Mouse (Mus musculus): Measurements from ENCODE around the gene Pcolce.
"Not testable (repeated sequence)": the region's sequence is repeated elsewhere in the genome, so short reads cannot be mapped to it uniquely, and the experiment has no call there.

Pcolce gene

GRCm38 (mm10) chr5:137629306-137629721 is 15.7 kb upstream of the Pcolce start:
- no peak for DNase-seq (ENCODE audit: low spot score)

GRCm38 (mm10) chr5:137628498-137629305 is 15.1 kb upstream of the Pcolce start, which contains the start of the genes Fbxo24, Lrch4 and Gm20605:
Fbxo24 (minus strand) TSS chr5:137629002.
Lrch4 (plus strand) TSS chr5:137629121.
Gm20605 (plus strand) TSS chr5:137629175.
- DNase-seq (ENCODE audit: low spot score), result peak; percentile 99

- DNase-seq (ENCODE audit: low spot score), result no peak
These were observed 14.4 kb upstream of the Pcolce start for GRCm38 (mm10) chr5:137627991-137628390.

DNA sequence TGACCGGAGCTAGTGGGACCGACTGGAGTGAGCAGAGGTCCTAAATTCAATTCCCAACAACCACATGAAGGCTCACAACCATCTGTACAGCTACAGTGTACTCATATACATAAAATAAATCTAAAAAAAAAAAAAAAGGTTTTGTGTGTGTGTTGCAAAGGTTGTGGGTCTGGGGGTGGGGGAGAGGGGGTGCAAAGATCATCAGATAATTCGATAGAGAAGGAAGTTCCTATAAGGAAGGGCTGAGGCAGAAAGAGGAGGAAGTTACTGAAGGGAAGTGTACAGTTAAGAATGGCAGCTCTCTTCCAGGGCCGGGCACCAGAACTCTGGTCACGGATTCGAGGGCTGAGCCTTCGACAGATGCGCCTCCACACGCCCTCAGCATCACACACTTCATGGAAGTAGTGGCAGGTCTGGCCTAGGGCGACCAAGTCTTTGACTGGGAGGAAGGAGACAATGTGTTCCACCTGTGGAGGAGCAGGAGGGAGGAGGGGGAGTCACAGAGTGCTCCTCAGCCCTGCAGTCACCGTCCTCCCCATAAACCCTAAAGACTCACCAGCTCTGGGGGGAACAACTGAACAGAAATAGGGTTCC is 10.4 kb upstream of the Pcolce start:
- no peak for DNase-seq (ENCODE audit: low spot score)

DNA sequence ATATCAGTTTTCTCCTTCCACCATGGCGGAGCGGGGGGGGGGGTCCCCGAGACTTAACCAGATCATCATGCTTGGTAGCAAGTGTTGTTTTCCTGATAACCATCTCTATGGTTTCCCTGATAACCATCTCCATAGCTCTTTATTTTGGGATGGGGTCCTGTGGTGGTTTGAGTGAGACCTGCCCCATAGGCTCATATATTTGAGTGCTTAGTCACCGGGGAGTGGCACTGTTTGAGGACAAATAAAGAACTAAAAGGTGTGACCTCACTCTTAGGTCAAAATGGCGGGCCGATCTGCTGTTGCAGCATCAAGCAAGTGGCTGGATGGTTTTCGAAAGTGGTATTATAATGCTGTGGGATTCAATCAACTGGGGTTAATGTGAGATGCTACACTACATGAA is 1.8 kb upstream of the Pcolce start:
- no peak for DNase-seq (ENCODE audit: low spot score)

GRCm38 (mm10) chr5:137614921-137615320 is 1.3 kb upstream of the Pcolce start:
- not testable (repeated sequence) for DNase-seq (ENCODE audit: low spot score)

DNA sequence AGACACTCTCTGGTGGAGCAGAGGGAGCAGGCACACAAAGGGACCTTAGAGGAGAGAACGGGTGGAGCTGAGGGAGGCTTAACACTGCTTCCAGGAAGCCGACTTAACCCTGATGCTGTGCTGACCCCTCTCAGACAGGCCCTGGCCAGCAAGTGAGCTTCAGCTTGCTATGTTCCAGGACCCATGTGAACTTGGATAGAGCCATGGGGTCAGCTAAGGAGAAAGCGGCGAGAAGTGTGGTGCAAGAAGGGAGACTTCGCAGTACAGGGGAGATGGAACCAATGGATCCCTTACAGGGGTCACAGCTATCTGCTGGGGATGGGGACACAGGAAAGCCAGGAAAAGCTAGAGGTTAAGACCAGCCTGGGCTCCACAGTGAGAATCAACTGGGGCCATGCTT is 508 bp downstream of the Pcolce start:
- no peak for DNase-seq (ENCODE audit: low spot score)

GRCm38 (mm10) chr5:137611245-137611602 is 2.4 kb downstream of the Pcolce start:
- no peak for DNase-seq (ENCODE audit: low spot score)

DNA sequence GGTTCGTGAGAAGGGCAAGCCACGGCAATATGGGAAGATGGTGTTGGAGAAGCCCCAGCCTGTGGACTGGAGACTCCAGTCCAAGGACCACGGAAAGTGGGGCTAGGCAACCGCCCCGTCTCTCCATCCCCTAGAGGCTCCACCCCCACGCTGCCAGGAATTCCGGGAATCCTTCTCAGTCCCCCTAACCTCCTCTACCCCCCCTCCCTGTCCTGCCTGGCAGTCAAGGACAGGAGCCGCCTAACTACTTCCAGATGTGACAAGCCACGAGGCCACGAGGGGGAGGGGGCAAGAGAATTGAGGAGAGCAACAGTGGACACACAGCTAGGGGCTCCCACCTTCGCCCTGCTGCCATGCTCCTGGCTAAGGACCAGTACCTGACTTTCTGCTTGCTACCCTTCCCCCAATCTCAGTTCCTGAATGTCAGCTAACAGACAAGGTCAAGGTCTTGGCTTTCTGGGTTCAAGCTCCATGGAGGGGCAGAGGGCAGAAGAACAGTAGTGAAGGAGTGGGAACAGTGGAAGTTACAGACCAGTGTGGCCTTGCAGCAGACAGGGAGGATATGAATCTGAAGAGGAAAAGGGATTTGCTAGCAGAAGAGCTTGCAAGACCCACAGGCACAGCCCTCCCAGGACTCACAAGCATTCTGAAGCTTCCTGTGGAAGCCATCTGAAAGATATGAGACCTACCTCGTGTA is 2.9 kb downstream of the Pcolce start:
- no peak for DNase-seq (ENCODE audit: low spot score)

DNA sequence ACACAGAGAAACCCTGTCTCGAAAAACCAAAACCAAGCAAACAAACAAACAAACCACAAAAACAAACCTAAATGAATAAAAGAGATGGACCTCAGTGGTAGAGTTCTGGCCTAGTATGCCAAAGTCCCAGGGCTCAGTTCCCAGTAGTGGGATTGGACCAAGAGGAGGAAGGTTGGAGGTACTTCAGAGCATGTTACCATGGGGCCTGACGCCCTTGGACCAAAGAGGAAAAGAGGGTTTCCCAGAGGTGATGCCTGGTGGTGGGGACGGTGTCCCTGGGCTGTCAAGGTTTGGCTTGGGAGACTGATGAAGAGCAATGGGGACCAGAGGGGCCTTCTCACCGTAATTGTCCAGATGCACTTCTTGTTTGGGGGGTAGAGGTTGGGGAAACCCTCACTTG is 3.5 kb downstream of the Pcolce start:
- no peak for DNase-seq (ENCODE audit: low spot score)

DNA sequence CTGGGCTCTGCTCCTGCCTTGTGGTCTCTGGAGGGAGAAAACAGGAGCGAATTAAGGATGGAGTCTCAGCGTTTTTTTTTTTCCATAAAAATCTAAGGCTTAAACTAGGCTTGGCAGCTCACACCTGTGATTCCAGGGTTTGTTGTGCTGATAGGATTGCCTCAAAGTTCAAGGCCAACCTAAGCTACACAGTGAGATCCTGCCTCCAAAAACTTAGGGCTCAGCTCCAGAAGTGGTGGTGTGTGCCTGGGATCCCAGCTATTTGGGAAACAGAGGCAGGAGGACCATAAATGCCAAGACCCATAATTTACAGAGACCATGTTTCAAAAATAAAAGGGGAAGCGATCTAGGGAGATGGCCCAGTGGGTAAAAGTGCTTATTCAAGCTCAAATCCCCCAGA is 4.3 kb downstream of the Pcolce start:
- DNase-seq (ENCODE audit: low spot score), result no peak

DNA sequence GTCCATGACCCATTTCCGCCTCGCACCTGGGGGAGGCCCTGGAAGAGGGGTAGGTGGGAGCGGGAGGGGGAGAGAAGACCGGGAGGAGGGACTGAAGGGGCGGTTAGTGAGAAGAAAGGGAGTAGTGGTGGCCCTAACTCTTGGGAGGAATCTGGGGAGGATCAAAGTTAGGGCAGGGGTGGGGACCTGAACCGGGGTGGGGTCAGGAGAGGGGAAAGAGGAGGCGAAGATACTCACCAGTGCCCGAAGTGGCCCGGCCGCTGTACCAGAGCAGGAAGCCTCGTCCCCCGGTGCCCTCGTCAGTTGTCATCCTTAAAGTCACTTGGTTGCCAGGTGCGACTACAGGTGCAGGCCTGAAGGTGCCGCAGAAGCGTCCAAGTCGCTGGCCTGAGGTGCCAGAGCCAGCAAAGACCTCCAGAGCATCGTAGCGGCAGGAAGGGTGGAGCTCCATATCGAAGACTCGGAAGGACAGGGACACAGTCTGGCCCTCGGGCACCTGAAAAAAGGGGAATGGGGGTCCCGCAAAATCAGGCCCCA is 4.9 kb downstream of the Pcolce start:
- no peak for DNase-seq (ENCODE audit: low spot score)

DNA sequence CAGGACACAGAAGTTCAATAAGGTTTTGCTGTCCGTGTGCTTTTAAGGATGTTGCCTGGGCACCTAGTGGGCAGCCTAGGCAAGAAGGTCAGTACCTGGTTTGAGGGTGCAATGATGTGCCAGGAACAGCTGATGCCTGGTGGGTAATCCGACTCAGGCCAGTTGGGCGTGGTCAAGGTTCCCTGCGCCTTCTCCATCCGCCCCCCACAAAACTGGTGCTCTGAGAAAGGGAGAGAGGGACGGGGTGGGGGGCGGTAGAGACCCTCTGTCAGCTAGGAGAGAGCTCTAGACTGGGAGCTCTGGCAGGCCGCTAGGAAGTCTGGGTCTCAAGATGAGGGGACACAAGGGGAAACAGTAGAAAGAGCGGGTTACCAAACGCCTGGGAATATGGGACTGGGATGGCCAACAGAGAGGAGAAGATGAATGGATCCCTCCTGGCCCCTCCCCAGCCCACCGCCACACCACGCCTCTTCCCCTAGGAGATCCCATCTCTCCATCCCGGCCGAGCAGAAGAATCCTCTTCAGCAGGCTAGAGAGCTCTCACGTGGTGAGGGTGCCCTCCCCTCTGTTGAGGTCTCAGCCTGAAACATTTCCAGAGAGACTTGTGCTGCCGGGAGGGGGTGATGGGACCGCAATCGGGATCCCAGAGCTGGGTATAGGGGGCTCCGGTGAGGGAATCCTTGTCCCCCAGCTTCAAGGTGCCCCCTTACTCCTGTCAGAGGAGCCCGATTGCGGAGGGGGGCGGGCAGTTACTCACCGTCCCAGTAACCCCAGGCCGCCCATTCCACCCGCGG is 5.5 kb downstream of the Pcolce start:
- no peak for DNase-seq (ENCODE audit: low spot score)

DNA sequence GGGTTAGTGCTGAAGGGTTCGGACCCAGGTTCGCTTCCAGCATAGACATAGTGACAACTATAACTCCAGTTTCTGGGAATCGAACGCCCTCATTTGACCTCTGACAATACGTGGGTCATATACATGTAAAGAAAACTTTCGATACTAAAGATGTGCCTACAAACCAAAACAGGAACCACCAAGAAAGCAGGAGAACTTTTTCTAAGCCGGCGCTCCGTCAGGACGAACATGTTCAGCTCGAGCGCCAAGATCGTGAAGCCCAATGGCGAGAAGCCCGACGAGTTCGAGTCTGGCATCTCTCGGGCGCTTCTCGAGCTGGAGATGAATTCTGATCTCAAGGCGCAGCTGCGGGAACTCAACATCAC is 12.2 kb downstream of the Pcolce start:
- DNase-seq (ENCODE audit: low spot score), result no peak

DNA sequence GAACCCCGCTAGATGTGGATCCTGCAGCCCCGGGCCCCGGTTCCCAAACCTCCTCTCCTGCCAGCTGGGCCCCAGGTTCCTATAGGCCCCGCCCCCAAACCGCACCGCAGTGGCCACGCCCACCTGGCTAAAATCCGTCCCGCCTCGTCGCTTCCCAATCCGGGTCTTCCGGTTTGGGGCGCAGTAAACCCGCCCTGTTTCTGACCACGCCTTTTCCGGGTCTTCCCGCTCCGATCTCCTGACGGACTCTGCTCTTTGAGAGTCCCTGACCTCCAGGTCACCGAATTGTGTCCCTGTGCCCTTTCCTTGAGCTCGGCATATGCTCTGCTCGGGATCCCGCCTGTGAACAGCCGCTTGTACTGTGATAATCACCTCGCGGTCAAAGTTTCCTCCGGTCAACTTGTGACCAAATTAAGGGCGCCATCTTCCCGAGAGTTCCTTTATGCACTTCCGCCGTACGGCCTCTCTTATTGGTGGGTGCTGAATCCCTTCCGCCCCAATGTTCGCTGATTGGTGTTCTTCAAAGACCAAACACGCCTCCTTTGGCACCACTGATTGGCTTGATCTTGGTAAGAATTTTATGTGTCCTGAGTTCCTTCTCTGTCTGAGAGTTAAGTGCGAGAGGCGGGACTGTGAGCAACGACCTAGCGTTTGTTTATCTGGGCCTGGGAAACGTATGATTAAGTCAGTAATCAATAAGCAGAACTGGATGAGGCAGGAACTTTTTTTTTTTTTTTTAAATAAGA is 12.8 kb downstream of the Pcolce start, which contains the start of gene Mospd3:
Gene Mospd3 (minus strand): TSS at position 440 of the 746 bp plus-strand sequence.
- DNase-seq (ENCODE audit: low spot score), result peak; percentile 98

- no peak for DNase-seq (ENCODE audit: low spot score)
These were observed 13.3 kb downstream of the Pcolce start for GRCm38 (mm10) chr5:137600281-137600618.

GRCm38 (mm10) chr5:137599600-137599999 is 14.0 kb downstream of the Pcolce start:
- no peak for DNase-seq (ENCODE audit: low spot score)

- DNase-seq (ENCODE audit: low spot score), result no peak
These were observed 15.3 kb downstream of the Pcolce start for GRCm38 (mm10) chr5:137598100-137598826.

GRCm38 (mm10) chr5:137597625-137598024 is 16.0 kb downstream of the Pcolce start:
- DNase-seq (ENCODE audit: low spot score), result no peak

- DNase-seq (ENCODE audit: low spot score), result no peak
These were observed 16.9 kb downstream of the Pcolce start for GRCm38 (mm10) chr5:137596601-137597261.
